Mouse (Mus musculus) heart, adult 18-20 months (tissue): ENCODE results near the gene Sspo. TPM values are rescaled to one million over a fixed set of nuclear protein-coding genes. Genes with fewer than 3 reads are reported as not detected.
A peak's percentile ranks its signal among the peaks of the same experiment; 100 is the strongest.

Source experiments
- DNase-seq, 2 experiments: peaks; one replicate each; pipeline ENCODE4 v3.0.0; 2021 to 2022; ENCODE audit warnings: mixed read lengths in 1 of 2
- total RNA-seq, 2 experiments: library from RNA; stranded (reverse); gene quantifications; 2 replicates each; pipeline ENCODE4 v1.2.3; 2021

The Sspo gene
- total RNA-seq, 2 experiments from 2014 or later: 0.22 to 0.23 TPM

- no peak for DNase-seq
Measured at GRCm38 (mm10) chr6:48435706-48436349, 12.2 kb upstream of the Sspo start.

DNA sequence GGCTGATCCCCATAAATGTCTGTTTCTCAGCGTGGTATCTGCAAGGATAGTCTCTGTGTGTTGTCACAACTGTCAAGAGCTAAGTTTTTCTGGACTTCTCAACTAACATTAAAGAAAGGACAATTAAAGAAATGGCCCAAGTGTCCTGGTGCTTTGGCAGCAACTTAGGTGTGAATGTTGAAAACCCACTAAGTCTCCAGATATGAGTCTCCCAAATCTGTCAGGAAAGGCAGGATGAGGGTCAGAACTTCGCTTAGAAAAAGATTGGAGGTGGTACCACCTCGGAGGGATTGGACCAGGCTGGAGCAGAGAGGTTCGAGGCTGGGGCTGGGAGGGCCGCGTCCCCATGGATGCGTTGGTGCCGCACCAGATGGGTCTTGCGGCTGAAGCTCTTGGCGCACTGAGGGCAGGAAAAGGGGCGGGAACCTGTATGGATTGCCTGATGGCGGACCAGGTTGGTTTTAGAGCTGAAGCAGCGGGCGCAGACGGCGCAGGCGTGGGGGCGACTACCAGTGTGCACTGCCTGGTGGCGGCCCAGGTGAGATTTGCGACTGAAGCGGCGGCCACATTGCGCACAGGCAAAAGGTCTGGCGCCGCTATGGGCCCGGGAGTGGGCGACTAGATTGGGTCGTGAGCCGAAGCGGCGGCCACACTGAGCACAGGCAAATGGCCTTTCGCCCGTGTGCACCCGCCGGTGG lies 10.2 kb upstream of the Sspo start:
- no peak for DNase-seq

DNA sequence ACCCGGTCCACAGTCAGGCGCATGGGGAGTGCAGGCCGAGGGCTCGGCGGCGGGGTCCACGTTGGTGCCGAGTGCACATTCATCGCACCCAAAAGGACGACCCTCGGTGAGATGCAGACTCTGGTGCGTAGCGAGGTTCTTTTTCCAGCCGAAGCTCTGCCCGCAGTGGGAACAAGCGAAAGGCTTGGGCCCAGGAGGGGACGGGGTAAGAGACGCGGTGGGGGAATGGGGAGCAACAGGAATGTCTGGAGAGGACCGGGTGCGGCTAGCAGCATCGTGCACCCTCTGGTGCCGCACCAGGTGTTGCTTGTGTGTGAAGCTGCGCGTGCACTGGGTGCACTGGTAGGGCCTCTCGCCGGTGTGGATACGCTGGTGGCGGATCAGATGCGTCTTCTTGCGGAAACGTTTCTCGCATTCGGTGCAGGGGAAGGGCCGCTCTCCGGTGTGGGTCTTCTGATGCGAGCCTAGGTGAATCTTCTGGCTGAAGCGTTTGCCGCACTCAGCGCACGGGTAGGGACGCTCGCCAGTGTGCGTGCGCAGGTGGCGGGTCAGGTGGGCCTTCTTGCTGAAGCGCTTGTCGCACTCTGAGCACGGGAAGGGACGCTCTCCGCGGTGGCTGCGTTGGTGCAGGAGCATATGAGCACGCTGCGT lies 9.4 kb upstream of the Sspo start:
- DNase-seq: no peak

GRCm38 (mm10) chr6:48439654-48440053 lies 8.4 kb upstream of the Sspo start:
- no peak for DNase-seq

DNA sequence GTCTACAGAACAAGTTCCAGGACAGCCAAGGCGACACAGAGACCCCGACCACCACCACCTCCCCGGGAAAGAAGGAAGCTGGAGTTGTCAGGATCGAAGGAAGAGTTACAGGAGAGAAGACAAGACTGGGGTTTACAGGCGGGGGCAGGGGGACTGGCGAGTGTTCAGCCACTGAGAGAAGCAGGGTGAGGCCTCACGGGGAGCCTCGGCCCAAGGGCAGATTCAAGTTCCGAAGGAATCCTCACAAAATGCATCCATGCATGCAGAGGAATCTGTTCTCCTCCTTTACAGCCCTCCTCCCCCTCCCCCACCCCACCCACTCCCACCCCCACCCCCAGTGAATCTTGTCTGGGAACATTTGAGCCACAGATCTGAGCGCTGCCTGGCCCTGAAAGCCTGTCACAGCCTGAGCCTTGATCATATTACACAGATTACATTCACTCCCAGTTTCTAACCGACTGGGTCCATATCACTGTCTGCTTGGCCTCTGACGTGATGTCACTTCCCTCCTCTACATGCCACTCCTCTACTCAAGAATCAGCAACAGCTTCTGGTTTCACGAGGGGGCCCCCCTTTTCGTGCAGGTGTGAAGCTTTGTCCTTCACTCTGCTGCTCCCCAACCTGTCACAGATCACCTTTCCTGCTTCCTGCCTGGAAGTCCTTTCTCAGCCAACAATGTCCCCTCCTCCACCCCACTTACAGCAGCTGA lies 7.6 kb upstream of the Sspo start:
- DNase-seq: no peak

GRCm38 (mm10) chr6:48443592-48444309 lies 4.3 kb upstream of the Sspo start:
- peak; percentile 94 to 96 for DNase-seq

DNA sequence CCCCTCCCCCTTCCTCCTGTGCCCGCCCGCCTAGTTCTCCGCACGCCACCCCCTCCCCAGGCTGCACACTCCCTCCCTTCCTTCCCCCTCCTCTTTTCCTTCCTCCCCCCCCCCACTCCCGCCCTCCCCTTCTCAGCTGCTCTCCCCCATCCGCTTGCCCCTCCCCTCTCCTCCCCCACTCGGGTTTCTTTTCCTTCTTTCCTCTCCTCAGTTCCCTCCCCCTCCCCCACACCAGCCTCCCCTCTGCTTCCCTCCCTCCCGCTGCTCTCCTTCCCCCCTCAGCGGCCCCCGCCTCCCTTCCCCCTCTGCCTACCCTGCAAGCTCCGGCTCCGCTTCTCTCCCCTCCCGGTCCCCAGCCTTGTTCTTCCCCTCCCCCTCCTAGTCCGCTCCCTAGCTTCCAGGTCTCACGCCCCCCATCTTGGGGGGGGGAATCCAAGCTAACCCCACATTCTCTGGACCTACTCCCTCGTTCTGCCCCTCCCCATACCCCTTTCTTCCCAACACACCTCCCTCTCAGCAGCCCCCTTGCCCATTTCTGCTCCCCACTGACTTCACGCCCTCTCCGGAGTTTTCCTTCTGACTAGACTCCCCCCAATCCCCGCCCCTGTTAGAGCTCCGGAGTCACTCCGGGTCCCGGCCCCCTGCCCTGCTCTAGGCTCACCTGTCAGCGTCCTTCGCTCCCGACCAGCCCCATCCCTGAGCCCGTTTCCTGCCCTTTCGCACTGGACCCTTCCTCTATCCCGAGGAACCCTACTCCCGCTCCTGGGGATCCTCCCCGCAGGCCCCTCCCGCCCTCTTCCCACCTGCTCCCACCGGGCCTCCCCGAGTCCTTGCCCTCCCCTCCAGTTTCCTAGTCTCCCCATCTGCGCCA lies 3.5 kb upstream of the Sspo start:
- peak; percentile 49 to 78 for DNase-seq

DNA sequence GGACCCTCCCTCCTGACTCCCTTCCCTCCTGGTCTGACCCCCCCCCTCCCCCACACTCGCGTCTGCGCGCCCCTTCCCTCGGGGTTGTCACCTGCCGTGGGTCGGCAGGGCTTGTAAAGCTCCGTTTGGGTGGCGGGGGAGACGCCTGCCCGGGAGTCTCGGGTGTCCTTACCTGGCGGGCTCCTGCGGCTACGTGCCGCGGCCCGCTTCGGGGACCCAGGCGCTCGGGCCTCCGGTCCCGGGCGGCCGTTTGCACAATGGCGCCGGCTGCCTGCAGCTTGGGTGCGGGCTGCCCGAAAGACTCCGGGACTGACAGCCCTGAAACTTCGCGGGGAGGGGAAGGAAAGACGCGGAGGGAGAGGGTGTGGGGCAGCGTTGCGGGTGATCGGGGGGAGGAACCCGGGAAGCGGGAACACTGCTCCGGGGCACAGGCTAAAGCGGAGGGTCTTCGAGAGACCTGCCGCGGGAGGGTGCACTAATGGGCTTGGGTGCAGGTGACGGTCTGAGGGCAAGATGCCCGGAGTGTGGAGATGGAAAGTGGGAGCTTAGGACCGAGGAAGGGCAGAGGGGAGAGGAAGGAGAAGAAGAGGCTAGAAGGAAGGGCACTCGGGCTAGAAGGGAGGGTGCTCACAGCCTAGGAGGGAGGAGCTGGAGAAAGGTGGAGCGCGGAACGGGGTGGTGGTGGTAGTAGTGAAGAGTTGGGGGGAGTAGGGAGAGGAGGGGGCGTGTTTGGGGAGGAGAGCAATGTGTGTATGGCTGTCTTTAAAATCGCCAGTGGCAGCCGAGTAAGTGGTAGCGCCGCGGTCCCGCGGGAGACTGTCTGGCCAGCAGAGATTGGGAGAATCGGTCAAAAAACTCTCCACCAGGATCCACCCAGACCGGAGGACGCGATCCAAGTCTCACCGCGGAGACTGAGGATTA lies 2.6 kb upstream of the Sspo start, which contains the start of gene Zfp467:
TSS of gene Zfp467 (minus strand) at position 645 of the 921 bp plus-strand sequence.
- DNase-seq: peak; percentile 65 to 78

GRCm38 (mm10) chr6:48446256-48446655 lies 1.8 kb upstream of the Sspo start:
- peak; percentile 48 to 53 for DNase-seq

DNA sequence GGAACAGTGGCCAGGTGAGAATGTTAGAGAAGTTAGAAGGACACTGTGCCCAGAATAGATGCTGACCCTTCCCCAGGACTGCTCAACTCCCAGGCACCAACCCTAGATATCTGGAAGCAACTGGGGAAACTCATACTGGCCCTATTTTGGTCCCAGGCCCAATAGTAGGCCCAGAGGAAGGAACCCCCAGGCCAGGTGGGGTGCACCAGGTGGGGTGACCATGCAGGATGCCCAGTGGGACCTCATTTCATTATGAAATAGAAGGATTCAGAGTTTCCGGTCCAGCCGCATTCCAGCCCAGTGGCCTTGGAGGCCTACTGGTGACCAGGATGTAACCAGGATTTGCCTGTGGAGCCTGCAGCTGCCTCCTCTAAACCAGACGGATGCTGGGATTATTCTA lies 1.1 kb upstream of the Sspo start:
- DNase-seq: no peak

DNA sequence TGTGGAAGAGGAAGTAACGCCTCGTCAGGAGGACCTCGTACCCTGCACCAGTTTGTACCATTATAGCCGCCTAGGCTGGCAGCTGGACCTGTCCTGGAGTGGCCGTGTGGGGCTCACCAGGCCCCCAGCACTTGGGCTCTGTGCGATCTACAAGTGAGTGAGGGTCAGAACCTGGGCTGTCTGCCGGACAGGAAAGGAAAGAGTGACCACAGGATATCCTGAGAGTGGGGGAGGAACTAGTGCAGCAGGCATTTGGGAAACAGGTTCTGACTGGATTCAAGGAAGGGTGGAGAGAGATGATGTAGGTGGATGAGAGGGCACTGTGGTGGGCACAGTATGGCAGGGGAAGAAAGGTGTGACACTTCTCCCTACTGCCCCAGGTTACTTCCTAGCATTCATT lies 498 bp downstream of the Sspo start:
- peak in 1 of 2 experiments; percentile 27 for DNase-seq

DNA sequence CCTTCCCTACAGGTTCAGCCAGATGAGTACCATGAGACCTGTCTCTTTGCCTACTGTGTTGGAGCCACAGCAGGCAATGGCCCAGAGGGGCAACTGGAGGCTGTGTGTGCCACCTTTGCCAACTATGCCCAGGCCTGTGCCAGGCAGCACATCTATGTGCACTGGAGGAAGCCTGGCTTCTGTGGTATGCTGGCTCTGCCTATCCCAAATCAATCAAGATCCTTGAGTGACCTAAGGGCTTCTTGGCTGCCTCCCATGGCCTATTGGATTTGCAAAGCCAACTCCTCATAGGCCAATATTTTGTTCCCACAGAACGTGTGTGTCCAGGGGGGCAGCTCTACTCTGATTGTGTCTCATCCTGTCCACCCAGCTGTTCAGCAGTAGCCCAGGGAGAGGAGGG lies 4.1 kb downstream of the Sspo start:
- DNase-seq: no peak

- no peak for DNase-seq
Measured at GRCm38 (mm10) chr6:48452771-48453170, 4.7 kb downstream of the Sspo start.

- DNase-seq: no peak
Measured at GRCm38 (mm10) chr6:48464966-48465679, 17.1 kb downstream of the Sspo start.

GRCm38 (mm10) chr6:48466715-48467114 lies 18.7 kb downstream of the Sspo start:
- no peak for DNase-seq

GRCm38 (mm10) chr6:48467490-48467889 lies 19.5 kb downstream of the Sspo start:
- no peak for DNase-seq

GRCm38 (mm10) chr6:48470739-48471138 lies 22.7 kb downstream of the Sspo start:
- DNase-seq: no peak

- DNase-seq: no peak
Measured at GRCm38 (mm10) chr6:48478446-48478845, 30.4 kb downstream of the Sspo start.

- DNase-seq: no peak
Measured at GRCm38 (mm10) chr6:48482501-48482900, 34.5 kb downstream of the Sspo start.
